Mouse (Mus musculus) frontal cortex, adult (tissue): ENCODE results near the gene Mfsd4b5.

ENCODE experiments used
- ATAC-seq: cut with Nextera tagmentation; 2 replicates; pipeline ENCODE4 v1.9.2; 2017; ENCODE audit warnings: mild to moderate bottlenecking, moderate library complexity, mixed read lengths; ENCODE audit not compliant: low TSS enrichment

Mfsd4b5 gene

GRCm38 (mm10) chr10:39986466-39986865, at the start of gene Mfsd4b5:
Gene Mfsd4b5, minus strand, starts transcription at chr10:39986646.
- ATAC-seq: no peak

- ATAC-seq: no peak
These were observed 48.5 kb upstream of the Mfsd4b5 start for GRCm38 (mm10) chr10:40034956-40035355.

DNA sequence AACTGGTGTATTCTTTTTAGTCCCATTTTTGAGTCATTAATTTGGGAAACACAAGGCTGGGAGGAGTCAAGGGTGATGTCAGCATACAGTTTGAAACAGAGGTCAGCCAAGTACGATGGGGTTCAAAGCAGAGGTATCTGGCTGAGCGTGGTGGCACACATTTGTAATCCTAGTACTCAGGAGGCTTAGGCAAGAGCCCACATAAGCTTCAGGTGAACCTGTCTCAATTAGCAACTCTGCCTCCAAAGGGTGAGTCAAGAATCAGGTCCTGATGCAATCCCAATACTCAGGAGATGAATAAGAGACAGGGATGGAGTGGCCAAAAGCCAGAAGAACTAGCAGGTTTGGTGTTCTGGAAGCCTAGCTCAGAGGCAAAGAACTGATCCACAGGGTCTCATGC, 46.5 kb upstream of the Mfsd4b5 start:
- no peak for ATAC-seq

DNA sequence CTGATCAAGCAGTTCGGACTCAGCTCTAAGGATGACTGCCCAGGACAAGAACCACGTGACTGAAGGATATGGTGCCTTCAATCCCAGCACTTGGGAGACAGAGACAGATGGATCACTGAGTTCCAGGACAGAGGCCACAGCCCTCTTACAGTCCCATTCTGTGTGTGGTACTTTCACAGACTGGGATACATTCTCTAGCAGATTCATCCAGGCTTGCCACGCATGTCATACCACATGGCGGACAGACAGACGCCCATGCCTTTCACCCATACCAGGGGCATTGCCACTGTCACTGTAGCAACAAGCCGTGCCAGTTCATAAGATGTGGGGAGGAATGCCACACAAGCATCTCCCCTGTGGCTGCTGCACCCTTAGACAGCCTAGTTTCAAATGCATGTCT, 44.3 kb upstream of the Mfsd4b5 start:
- no peak for ATAC-seq

GRCm38 (mm10) chr10:40029610-40030009, 43.2 kb upstream of the Mfsd4b5 start:
- no peak for ATAC-seq

DNA sequence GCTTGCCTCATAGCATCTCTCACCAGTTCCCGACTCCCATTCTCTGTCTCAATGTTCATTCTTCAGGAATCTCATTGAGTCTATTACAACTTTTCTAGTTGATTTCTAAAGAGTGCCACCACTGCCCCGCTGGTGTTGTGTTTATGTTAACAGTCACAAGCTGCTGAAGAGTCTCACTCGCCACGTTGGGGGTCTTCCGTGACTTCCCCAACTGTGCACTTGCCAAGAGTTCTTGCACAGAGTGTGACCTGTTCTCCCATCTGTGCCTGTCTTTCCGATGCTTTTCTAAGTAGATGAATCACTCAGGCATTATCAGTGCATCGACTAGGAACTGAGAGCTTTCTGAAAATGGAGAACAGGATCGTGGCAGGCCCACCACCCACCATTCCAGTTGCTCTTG, 41.6 kb upstream of the Mfsd4b5 start:
- ATAC-seq: no peak

GRCm38 (mm10) chr10:40026546-40026945, 40.1 kb upstream of the Mfsd4b5 start:
- no peak for ATAC-seq

GRCm38 (mm10) chr10:40025560-40025959, 39.1 kb upstream of the Mfsd4b5 start:
- peak; percentile 48 for ATAC-seq

- peak; percentile 95 for ATAC-seq
These were observed 38.3 kb upstream of the Mfsd4b5 start, which contains the start of gene Mfsd4b1 for GRCm38 (mm10) chr10:40024554-40025428. Gene Mfsd4b1, minus strand, starts transcription at chr10:40025268.

DNA sequence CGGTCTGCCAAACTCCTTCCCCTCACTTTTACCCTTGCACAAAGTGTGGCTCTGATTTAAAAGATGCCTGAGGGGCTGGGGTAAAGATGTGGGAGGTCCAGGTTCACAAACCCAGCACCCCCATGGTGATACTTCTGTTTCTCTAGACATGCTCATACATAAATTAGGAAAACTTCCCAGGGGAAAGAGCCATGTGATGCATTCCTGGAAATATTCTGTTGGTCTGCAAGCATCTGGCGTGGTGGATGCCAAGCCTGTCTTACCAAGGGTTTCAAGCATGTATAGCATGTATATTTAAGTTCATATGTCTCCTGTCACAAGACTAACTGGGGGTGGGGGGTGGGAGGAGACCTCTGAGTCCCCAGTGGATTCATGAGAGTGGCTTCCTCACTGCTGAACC, 34.0 kb upstream of the Mfsd4b5 start:
- no peak for ATAC-seq

DNA sequence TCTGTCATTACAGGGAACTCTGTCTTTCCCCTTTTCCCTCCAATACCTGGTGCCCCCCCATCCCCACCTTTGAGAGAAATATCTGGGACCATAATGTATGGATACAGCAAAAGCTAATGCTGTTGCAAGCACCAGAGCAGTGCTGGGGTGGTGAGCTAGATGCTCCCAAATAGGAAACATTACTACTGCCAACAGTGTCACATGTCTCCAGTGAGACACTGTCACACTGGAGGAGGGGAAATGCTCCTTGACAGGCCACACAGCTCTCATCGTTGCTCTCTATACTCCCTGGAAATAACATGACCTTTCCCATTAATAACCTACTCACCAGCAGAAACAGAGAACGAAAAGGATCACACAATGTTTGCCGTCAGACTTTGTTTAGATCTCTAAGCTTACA, 33.0 kb upstream of the Mfsd4b5 start:
- peak; percentile 74 for ATAC-seq

DNA sequence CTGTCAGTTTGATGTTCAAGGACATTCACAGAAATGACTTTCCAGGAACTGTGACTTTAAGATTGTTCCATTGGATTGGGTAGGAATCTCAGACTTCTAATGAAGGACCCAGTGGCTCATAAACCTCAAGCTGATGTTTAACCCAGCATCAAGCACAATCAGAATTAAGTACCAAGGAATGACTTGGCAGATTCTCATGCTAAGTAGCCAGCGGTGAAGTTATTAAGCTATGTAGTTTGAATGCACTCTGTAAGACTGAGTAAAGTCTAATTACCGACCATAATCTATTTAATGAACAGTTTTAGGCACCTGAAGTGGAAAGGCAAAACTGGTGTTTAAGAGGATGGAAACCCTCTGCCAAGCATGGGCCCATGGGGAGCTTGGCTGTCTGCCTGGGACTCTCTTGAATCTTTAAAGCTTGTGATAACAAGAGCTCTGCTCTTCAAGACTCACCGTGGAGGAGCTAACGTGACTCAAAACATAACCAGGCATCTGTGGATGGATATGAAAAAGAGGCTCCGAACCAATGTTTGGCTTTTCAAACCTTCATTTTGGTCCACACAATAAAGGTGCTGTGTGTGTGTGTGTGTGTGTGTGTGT, 31.9 kb upstream of the Mfsd4b5 start:
- no peak for ATAC-seq

DNA sequence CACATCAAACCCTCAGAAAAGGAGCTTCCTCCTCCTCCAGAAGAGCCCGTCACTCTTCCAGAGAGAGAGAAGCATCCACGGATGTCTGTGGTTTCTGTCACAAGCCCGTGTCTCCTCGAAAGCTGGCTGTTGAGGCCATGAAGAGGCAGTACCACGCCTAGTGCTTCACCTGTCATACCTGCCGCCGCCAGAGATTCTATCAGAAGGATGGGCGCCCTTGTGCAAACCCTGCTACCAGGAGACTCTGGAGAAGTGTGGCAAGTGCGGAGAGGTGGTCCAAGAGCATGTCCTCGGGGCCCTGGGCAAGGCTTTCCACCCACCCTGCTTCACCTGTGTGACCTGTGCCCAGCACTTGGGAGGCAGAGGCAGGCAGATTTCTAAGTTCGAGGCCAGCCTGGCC, 23.1 kb upstream of the Mfsd4b5 start:
- no peak for ATAC-seq

DNA sequence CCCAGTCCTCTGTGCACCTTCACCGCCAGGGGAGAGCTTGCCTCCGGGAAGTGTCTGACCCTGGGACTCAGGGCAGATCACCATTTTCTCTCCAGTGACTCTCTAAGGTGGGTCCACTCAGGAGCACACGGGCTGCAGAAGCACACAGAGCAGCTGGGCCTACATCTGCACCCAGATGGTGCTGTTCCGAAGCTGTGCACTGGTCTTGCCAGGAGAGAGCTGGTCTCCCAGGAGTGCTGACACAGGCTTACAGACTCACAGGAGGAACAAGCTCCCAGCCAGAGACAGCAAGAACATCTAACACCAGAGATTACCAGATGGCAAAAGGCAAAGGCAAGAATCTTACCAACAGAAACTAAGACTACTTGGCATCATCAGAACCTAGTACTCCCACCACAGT, 22.4 kb upstream of the Mfsd4b5 start:
- peak; percentile 55; the same call in 1 of the 2 replicates for ATAC-seq

DNA sequence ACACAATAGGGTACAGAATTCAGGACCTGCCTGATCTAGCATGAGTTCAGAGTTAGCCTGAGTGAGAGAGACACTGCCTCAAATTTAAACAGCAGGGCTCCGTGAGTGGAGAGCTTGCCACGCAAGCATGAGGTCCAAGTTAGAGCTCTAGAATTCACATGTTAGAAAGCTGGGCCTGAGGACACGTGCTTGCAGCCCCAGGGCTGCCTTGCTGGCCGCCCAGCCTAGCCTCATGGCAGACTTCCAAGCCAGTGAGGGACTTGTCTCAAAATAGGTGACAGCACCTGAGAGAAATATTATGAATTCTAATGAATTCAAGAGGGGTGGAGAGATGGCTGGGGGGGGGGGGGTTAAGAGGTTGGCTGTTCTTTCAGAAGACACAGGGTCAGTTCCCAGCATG, 21.5 kb upstream of the Mfsd4b5 start:
- ATAC-seq: no peak

GRCm38 (mm10) chr10:40006963-40007362, 20.5 kb upstream of the Mfsd4b5 start:
- ATAC-seq: no peak

- ATAC-seq: no peak
These were observed 14.3 kb upstream of the Mfsd4b5 start for GRCm38 (mm10) chr10:40000746-40001145.

DNA sequence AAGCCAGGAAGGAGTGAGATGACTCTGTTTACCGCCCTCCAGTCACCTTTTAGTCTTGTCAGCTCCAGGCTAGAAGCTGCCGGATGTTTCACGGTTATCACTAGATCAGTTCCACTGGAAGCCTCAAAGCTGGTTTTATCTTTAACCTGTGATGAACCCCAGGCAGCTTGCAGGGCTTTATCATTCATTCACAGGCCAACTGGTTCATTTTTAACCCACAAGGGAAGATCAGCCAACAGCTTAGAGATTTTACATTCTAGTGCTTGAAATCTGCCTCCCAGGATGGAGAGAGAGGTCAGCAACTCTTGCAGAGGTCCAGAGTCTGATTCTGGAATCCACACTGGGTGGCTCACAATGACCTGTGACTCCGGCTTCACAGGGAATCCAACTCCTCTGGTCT, 4.7 kb upstream of the Mfsd4b5 start:
- no peak for ATAC-seq

DNA sequence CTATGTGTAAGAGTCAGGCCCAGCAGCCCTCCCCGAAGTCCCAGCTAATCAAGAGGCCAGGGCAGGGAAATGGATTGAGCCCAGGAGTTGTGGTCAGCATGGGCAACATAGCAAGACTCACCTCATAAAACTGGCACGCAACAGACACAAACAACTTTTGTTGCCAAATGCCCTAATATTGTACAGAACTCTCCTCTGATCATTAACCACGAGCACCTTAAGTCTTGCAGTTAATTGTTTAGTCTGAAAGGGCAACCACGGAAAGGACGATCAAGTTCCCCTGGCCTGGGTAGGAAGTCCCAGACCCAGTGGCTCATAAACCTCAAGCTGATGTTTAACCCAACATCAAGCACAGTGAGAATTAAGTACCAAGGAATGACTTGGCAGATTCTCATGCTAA, 3.8 kb downstream of the Mfsd4b5 start:
- no peak for ATAC-seq

DNA sequence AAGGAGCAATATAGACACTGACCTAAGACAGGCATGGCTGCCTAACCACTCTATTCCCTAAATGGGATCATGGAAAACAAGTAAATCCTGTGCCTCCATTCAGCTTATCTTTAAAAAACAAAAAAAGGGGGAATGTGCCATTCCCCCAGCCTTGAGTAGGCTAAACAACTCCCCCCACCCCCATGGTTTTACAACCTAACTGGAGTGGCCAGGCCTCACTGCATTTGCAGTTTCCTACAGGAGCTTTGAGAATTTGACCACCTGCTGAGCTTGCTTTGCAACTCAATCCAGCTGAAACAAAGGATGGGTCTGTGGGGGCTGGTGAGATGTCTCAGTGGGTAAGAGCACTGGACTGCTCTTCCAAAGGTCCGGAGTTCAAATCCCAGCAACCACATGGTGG, 8.2 kb downstream of the Mfsd4b5 start:
- ATAC-seq: no peak

GRCm38 (mm10) chr10:39977346-39977745, 9.1 kb downstream of the Mfsd4b5 start:
- no peak for ATAC-seq

GRCm38 (mm10) chr10:39975771-39976170, 10.7 kb downstream of the Mfsd4b5 start:
- no peak for ATAC-seq

- peak; percentile 67; the same call in 1 of the 2 replicates for ATAC-seq
These were observed 11.5 kb downstream of the Mfsd4b5 start for GRCm38 (mm10) chr10:39974982-39975381.
